Mouse (Mus musculus) myocyte (in vitro differentiated cells): ENCODE results near the gene Pnkd. TPM values are rescaled to one million over a fixed set of nuclear protein-coding genes. Genes with fewer than 3 reads are reported as not detected.

Source experiments
- H3K27me3 ChIP-seq: one replicate; pipeline ENCODE4 v1.6.1; 2011; ENCODE audit not compliant: control insufficient read depth, insufficient read depth, insufficient read length
- H3K36me3 ChIP-seq: one replicate; pipeline ENCODE4 v1.6.1; 2011; ENCODE audit not compliant: control insufficient read depth, insufficient read depth
- H3K4me2 ChIP-seq: one replicate; pipeline ENCODE4 v1.6.1; 2011; ENCODE audit warnings: low read depth, control low read depth
- H3K4me3 ChIP-seq: one replicate; pipeline ENCODE4 v1.5.1; 2011; ENCODE audit warnings: mild to moderate bottlenecking, control low read depth, moderate library complexity
- H3K79me2 ChIP-seq: one replicate; pipeline ENCODE4 v1.6.1; 2011; ENCODE audit not compliant: control insufficient read depth, insufficient read depth
- H3ac ChIP-seq: one replicate; pipeline ENCODE4 v1.6.1; 2011; ENCODE audit not compliant: control insufficient read depth, insufficient read length
- CEBPB ChIP-seq: IDR thresholded peaks from 2 replicates; pipeline ENCODE4 v1.6.1; 2011; ENCODE audit warnings: mild to moderate bottlenecking, moderate library complexity; ENCODE audit not compliant: poor library complexity, insufficient read depth, severe bottlenecking
- E2F4 ChIP-seq: IDR thresholded peaks from one replicate; pipeline ENCODE4 v1.6.1; 2011; ENCODE audit warnings: mild to moderate bottlenecking, control low read depth, moderate library complexity; ENCODE audit not compliant: insufficient read depth
- MAX ChIP-seq: IDR thresholded peaks from one replicate; pipeline ENCODE4 v1.6.1; 2011; ENCODE audit warnings: low read depth, mild to moderate bottlenecking, control low read depth
- MYOD1 ChIP-seq, 3 experiments: IDR thresholded peaks; one replicate each; pipeline ENCODE4 v1.6.1; 2011; ENCODE audit warnings: control low read depth in 2 of 3, low read depth in 2 of 3, mild to moderate bottlenecking in 2 of 3, moderate library complexity in 1 of 3; ENCODE audit not compliant: insufficient read length in 2 of 3, control insufficient read depth in 1 of 3
- MYOG ChIP-seq, 3 experiments: IDR thresholded peaks; one replicate each; pipeline ENCODE4 v1.6.1; 2011; ENCODE audit warnings: control low read depth in 2 of 3, low read depth in 2 of 3, mild to moderate bottlenecking in 2 of 3; ENCODE audit not compliant: insufficient read length in 2 of 3, control insufficient read depth in 1 of 3, insufficient read depth in 1 of 3
- POLR2A ChIP-seq: IDR thresholded peaks from one replicate; pipeline ENCODE4 v1.6.1; 2011; ENCODE audit warnings: low read depth, mild to moderate bottlenecking, control low read depth, moderate library complexity; ENCODE audit not compliant: insufficient read length
- POLR2AphosphoS2 ChIP-seq: IDR thresholded peaks from one replicate; pipeline ENCODE4 v1.6.1; 2011; ENCODE audit warnings: low read depth, control low read depth; ENCODE audit not compliant: insufficient read length
- REST ChIP-seq: IDR thresholded peaks from one replicate; pipeline ENCODE4 v1.6.1; 2011; ENCODE audit warnings: mild to moderate bottlenecking, control low read depth, moderate library complexity; ENCODE audit not compliant: insufficient read depth, insufficient read length
- SRF ChIP-seq: IDR thresholded peaks from one replicate; pipeline ENCODE4 v1.6.1; 2011; ENCODE audit warnings: low read depth; ENCODE audit not compliant: control insufficient read depth, insufficient read length
- TCF12 ChIP-seq: IDR thresholded peaks from one replicate; pipeline ENCODE4 v1.6.1; 2011; ENCODE audit warnings: mild to moderate bottlenecking, control low read depth; ENCODE audit not compliant: poor library complexity, insufficient read depth, severe bottlenecking
- TCF3 ChIP-seq: IDR thresholded peaks from one replicate; pipeline ENCODE4 v1.6.1; 2011; ENCODE audit warnings: low read depth, control low read depth; ENCODE audit not compliant: insufficient read length
- USF1 ChIP-seq: IDR thresholded peaks from one replicate; pipeline ENCODE4 v1.6.1; 2011; ENCODE audit warnings: low read depth, mild to moderate bottlenecking, control low read depth, moderate library complexity
- polyA plus RNA-seq: library from polyadenylated mRNA; unstranded; fragments of >200 nt; fragmentation: generic; extraction: Trizol; gene quantifications from one replicate; pipeline ENCODE4 v1.2.1, GENCODE M21; 2012; ENCODE audit warnings: missing spikeins

The Pnkd gene
- polyA plus RNA-seq, 1 experiment, result 93.7 TPM

DNA sequence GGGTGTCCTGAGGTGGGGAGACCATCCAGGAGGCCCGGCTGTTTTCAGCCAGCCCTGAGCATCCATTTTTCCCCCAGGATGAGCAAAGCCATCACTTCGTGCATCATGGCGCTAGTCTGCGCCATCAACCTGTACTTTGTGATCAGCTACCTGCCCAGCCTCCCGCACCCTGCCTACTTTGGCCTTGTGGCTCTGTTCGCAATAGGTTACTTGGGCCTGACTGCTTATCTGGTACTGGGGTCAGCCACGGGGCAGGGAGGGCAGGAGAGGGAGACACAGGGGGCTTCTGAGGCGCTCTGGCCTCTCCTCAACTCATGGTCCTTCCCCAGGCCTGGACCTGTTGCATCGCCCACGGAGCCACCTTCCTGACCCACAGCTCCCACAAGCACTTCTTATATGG is 100.3 kb downstream of the Pnkd start:
- Histone ChIP-seq H3K79me2 (no peaks in the 10 kb centered on the region), H3K4me2 (no peak overlapping the region), H3K36me3 (no peaks in the 10 kb centered on the region), H3ac (no peak overlapping the region), H3K27me3 (no peaks in the 10 kb centered on the region), H3K4me3 (no peak overlapping the region)
- no peak for TF ChIP-seq TCF3
- no peak for TF ChIP-seq REST
- TF ChIP-seq MYOD1 (IDR thresholded peaks at IDR 0.05; ENCODE audit: control insufficient read depth in 1 of 3, insufficient read length in 2 of 3, low read depth in 2 of 3), result no peak
- no peak for TF ChIP-seq POLR2A
- TF ChIP-seq TCF12, result no peak
- no peak for TF ChIP-seq POLR2AphosphoS2
- no peak for TF ChIP-seq SRF
- TF ChIP-seq E2F4, result no peak
- no peak for TF ChIP-seq USF1
- no peak for TF ChIP-seq CEBPB
- TF ChIP-seq MYOG (IDR thresholded peaks at IDR 0.05; ENCODE audit: control insufficient read depth in 1 of 3, insufficient read depth in 1 of 3, insufficient read length in 2 of 3, low read depth in 2 of 3), result no peak
- TF ChIP-seq MAX, result no peak

GRCm38 (mm10) chr1:74385531-74385930 is 100.8 kb downstream of the Pnkd start:
- H3K36me3 ChIP-seq, result no peaks in the 10 kb centered on the region
- H3K4me3 ChIP-seq, result no peak overlapping the region
- no peaks in the 10 kb centered on the region for H3K79me2 ChIP-seq
- no peak overlapping the region for H3ac ChIP-seq
- no peak for TF ChIP-seq MAX
- TF ChIP-seq TCF12, result no peak
- no peak for TF ChIP-seq POLR2AphosphoS2
- H3K27me3 ChIP-seq, result no peaks in the 10 kb centered on the region
- H3K4me2 ChIP-seq, result no peak overlapping the region

GRCm38 (mm10) chr1:74386363-74386713 is 101.6 kb downstream of the Pnkd start:
- TF ChIP-seq POLR2A, result no peak
- no peak for TF ChIP-seq TCF3
- TF ChIP-seq MYOG (IDR thresholded peaks at IDR 0.05; ENCODE audit: control insufficient read depth in 1 of 3, insufficient read depth in 1 of 3, insufficient read length in 2 of 3, low read depth in 2 of 3), result no peak
- TF ChIP-seq CEBPB, result no peak
- TF ChIP-seq E2F4, result no peak
- no peak for TF ChIP-seq REST
- TF ChIP-seq MYOD1 (IDR thresholded peaks at IDR 0.05; ENCODE audit: control insufficient read depth in 1 of 3, insufficient read length in 2 of 3, low read depth in 2 of 3), result no peak
- no peak for TF ChIP-seq MAX
- no peak for TF ChIP-seq SRF
- no peak for TF ChIP-seq TCF12
- TF ChIP-seq POLR2AphosphoS2, result no peak
- TF ChIP-seq USF1, result no peak
- no peaks in the 10 kb centered on the region for H3K27me3 ChIP-seq
- no peaks in the 10 kb centered on the region for H3K79me2 ChIP-seq
- H3K4me2 ChIP-seq, result peak overlapping the region; percentile 66
- H3K36me3 ChIP-seq, result no peaks in the 10 kb centered on the region
- peak overlapping the region; percentile 15 for H3ac ChIP-seq
- H3K4me3 ChIP-seq, result peak overlapping the region; percentile 30

DNA sequence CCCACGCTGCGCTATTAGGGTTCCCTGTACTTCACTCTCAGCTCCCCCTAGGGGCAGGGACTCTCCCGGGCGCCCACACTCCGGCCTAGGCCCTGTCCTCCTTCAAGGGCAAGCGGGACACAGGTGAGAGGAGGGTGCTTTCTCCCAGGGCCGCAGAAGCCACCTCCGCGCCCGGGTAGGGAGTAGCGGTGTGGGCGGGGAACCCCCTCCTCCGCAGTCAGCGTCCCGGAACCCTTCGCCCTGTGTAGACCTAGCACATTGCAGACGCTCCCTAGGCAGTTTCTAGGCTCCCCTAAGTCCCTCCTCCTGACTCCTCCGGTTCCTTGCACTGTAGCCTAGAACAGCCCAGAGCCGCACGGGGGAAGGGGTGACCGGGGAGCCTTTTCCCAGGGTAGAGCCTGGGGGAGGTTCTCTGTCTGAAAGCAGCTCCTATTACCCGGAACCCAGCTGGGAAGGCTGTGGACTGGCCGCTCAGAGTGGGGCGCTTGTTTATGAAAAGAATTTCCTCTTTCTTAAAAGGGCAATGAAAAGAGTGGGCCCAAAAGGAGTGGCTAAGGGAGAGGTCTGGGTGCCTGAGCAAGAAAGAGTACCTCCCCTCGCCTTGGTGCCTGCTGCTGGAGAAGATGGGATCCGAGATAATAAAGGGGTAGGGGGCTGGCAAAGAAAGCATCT is 102.1 kb downstream of the Pnkd start:
- H3K36me3 ChIP-seq, result no peaks in the 10 kb centered on the region
- peak overlapping the region; percentile 15 for H3ac ChIP-seq
- TF ChIP-seq REST, result no peak
- no peak for TF ChIP-seq E2F4
- TF ChIP-seq POLR2A, result peak; percentile 34
- TF ChIP-seq MAX, result no peak
- no peak for TF ChIP-seq TCF12
- no peak for TF ChIP-seq SRF
- no peak for TF ChIP-seq POLR2AphosphoS2
- no peak for TF ChIP-seq CEBPB
- no peak for TF ChIP-seq USF1
- TF ChIP-seq MYOG (IDR thresholded peaks at IDR 0.05; ENCODE audit: control insufficient read depth in 1 of 3, insufficient read depth in 1 of 3, insufficient read length in 2 of 3, low read depth in 2 of 3), result peak in 1 of 3 experiments; percentile 54
- no peak for TF ChIP-seq TCF3
- TF ChIP-seq MYOD1 (IDR thresholded peaks at IDR 0.05; ENCODE audit: control insufficient read depth in 1 of 3, insufficient read length in 2 of 3, low read depth in 2 of 3), result peak in 1 of 3 experiments; percentile 45
- H3K27me3 ChIP-seq, result no peaks in the 10 kb centered on the region
- H3K4me2 ChIP-seq, result peak overlapping the region; percentile 66
- peaks cover under 1% of the 10 kb centered on the region for H3K79me2 ChIP-seq
- peak overlapping the region; percentile 30 for H3K4me3 ChIP-seq
